Mouse (Mus musculus): Measurements from ENCODE around the gene Map2k6.

DNA sequence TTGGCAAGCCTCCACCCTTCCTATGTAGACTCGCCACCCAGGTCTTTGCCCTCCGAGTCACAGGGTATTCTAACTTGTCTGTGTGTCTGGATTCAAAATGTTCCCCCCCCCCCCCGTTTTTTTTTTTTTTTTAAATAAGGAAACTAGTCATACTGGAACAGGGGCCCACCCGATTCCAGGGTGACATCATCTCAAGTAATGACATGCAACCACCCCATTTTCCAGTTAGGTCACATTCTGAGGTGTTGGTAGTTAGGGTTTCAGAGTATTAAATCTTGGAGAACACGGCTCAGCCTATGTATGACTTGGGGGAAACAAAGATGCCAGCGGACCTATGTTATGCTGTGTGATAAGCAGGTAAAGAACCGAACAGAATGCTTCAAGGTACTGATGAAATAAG is 15.3 kb downstream of the Map2k6 start:
- TF ChIP-seq POLR2A (IDR thresholded peaks at IDR 0.05; ENCODE audit: borderline replicate concordance, insufficient read depth, low read length) = no peak
- no peak for TF ChIP-seq CTCF (IDR thresholded peaks at IDR 0.05; ENCODE audit: borderline replicate concordance, insufficient read depth, low read depth, low read length)

Measured in cerebellum, adult 2 months (tissue).